Mouse (Mus musculus) myocyte (in vitro differentiated cells): Measurements from ENCODE around the gene Gabrg3.

ENCODE experiments used
- POLR2A ChIP-seq: IDR thresholded peaks from one replicate; pipeline ENCODE4 v1.6.1; 2011; ENCODE audit warnings: low read depth, mild to moderate bottlenecking, control low read depth, moderate library complexity; ENCODE audit not compliant: insufficient read length
- POLR2AphosphoS2 ChIP-seq: IDR thresholded peaks from one replicate; pipeline ENCODE4 v1.6.1; 2011; ENCODE audit warnings: low read depth, control low read depth; ENCODE audit not compliant: insufficient read length
- TCF3 ChIP-seq: IDR thresholded peaks from one replicate; pipeline ENCODE4 v1.6.1; 2011; ENCODE audit warnings: low read depth, control low read depth; ENCODE audit not compliant: insufficient read length
- USF1 ChIP-seq: IDR thresholded peaks from one replicate; pipeline ENCODE4 v1.6.1; 2011; ENCODE audit warnings: low read depth, mild to moderate bottlenecking, control low read depth, moderate library complexity

GRCm38 (mm10) chr7:57100065-57100464, 286.9 kb downstream of the Gabrg3 start:
- TF ChIP-seq POLR2A (no peak), TCF3 (no peak), USF1 (no peak), POLR2AphosphoS2 (no peak)
